Mouse (Mus musculus): ENCODE results near the gene Wbp1.
A peak's percentile ranks its signal among the peaks of the same experiment; 100 is the strongest.

The Wbp1 gene

GRCm38 (mm10) chr6:83083497-83083896 is 37.9 kb downstream of the Wbp1 start:
- DNase-seq (ENCODE audit: low spot score), result no peak

- no peak for DNase-seq (ENCODE audit: low spot score)
Observed at GRCm38 (mm10) chr6:83080210-83080609, 41.1 kb downstream of the Wbp1 start.

GRCm38 (mm10) chr6:83078324-83078858 is 43.0 kb downstream of the Wbp1 start:
- peak; percentile 98 for DNase-seq (ENCODE audit: low spot score)

- DNase-seq (ENCODE audit: low spot score), result peak; percentile 74
Observed at GRCm38 (mm10) chr6:83077630-83078323, 43.6 kb downstream of the Wbp1 start, which contains the start of gene Pcgf1. Gene Pcgf1, plus strand, starts transcription at chr6:83077869.

GRCm38 (mm10) chr6:83074979-83075378 is 46.4 kb downstream of the Wbp1 start:
- no peak for DNase-seq (ENCODE audit: low spot score)

- no peak for DNase-seq (ENCODE audit: low spot score)
Observed at GRCm38 (mm10) chr6:83071220-83071619, 50.1 kb downstream of the Wbp1 start.

GRCm38 (mm10) chr6:83070311-83071219 is 50.8 kb downstream of the Wbp1 start:
- DNase-seq (ENCODE audit: low spot score), result peak; percentile 51

GRCm38 (mm10) chr6:83070247-83070310 is 51.3 kb downstream of the Wbp1 start, which contains the start of gene Tlx2:
Gene Tlx2, minus strand, starts transcription at chr6:83070293.
- no peak for DNase-seq (ENCODE audit: low spot score)

GRCm38 (mm10) chr6:83069488-83070246 is 51.7 kb downstream of the Wbp1 start:
- DNase-seq (ENCODE audit: low spot score), result no peak

All from MN1 (cell line).